Mouse (Mus musculus): ENCODE data around the gene Dpep3. TPM values are rescaled to one million over a fixed set of nuclear protein-coding genes. Genes with fewer than 3 reads are reported as not detected.

Dpep3 gene
- total RNA-seq, 1 experiment from 2014 or later, result 1.7 TPM

DNA sequence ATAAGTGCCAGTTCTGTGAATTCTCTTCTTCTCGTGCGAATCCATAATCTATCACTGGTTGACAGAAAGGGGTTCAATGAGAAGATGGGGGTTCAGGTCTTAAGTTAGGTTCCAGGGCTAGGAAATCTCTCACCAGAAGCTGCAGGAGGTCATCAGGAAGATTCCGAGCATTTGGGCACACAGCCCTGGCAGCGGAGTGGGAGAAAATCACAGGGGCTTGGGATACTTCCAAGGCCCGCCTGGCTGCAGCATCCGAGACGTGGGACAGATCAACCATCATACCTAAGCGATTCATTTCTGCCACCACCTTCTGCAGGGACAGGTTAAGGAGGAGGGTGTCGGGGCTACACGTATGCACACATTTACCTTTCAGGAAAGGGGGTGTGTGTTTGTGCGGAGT is 9.3 kb upstream of the Dpep3 start:
- no peak for ATAC-seq (replicated peaks; ENCODE audit: insufficient number of reproducible peaks, low FRiP score, low TSS enrichment, poor library complexity, severe bottlenecking)

DNA sequence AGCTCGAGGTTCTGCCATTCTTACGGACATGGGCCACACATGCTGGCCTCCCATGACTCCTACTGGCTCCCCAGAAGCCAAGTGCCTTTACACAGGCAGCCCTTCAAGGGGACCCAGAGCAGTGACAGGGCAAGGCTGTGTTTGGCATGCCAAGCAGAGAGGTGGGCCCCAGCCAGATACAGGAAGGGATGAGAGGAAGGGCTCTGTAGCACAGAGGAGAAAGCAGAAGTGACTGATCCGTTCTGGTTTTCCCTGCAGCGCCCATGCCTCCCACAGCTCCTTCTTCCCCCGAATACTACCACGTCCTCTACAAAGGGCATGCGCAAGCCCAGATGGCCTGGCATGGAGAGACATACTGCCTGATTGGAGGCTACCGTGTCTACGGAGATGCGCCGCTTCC is 4.2 kb upstream of the Dpep3 start:
- ATAC-seq (replicated peaks; ENCODE audit: insufficient number of reproducible peaks, low FRiP score, low TSS enrichment, poor library complexity, severe bottlenecking), result peak; percentile 61; the same call in 1 of the 2 replicates

DNA sequence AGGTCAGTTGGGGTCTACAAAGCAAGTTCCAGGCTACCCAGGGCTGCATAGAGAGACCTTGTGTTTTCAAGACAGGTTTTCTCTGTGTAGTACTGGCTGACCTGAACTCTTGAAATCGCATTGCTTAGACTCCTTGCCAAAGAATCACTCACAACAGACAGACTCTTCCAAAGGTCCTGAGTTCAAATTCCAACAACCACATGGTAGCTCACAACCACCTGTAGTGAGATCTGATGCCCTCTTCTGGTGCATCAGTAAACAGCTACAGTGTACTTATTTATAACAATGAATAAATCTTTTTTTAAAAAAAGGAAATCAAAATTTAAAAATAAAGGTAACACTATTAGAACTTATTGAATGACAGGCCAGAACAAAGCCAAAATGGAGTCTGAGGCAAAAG is 1.9 kb upstream of the Dpep3 start:
- no peak for ATAC-seq (replicated peaks; ENCODE audit: insufficient number of reproducible peaks, low FRiP score, low TSS enrichment, poor library complexity, severe bottlenecking)

DNA sequence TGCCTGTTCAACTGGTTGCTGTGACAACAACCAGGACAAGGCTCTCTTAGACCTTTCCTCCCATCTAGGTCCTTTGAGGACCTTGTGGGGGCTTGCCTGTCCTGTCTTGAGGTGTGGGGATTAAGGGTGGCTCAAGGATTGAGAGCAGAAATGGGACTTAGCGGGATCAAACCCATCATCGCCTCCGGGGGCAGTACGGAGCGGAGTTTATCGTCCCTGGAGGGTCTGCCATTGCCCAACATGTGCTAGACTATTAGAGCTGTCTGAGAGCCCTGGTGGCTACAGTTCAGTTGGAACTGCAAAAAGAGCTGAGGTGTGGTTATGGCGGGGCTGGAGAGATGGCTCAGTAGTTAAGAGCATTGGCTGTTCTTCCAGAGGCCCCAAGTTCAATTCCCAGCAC is 3.9 kb downstream of the Dpep3 start:
- ATAC-seq (replicated peaks; ENCODE audit: insufficient number of reproducible peaks, low FRiP score, low TSS enrichment, poor library complexity, severe bottlenecking), result no peak

DNA sequence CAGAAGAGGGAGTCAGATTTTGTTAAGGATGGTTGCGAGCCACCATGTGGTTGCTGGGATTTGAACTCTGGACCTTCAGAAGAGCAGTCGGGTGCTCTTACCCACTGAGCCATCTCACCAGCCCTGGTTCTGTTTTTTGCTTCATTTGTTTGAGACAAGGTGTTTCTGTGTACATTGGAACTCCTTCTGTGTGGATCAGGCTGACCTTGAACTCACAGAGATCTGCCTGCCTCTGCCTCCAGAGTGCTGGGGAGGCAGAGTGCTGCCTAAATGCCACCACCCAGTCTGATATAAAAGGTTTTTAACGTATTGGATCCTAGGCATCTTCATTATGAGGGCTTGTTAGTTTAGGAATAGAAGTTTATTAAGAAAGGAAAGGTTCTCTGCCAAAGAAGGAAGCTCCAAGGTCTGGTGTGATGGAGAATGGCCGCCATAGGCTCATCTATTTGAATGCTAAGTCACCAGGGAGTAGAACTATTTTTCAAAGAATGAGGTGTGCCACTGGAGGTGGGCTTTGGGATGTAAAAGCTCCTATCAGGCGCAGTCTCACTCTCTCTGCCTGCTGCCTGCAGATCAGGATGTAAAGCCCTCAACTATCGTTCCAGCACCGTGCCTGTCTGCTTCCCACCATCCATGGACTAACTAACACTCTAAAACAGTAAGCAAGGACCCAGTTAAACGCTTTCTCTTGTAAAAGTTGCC is 8.1 kb downstream of the Dpep3 start:
- no peak for ATAC-seq (replicated peaks; ENCODE audit: insufficient number of reproducible peaks, low FRiP score, low TSS enrichment, poor library complexity, severe bottlenecking)

DNA sequence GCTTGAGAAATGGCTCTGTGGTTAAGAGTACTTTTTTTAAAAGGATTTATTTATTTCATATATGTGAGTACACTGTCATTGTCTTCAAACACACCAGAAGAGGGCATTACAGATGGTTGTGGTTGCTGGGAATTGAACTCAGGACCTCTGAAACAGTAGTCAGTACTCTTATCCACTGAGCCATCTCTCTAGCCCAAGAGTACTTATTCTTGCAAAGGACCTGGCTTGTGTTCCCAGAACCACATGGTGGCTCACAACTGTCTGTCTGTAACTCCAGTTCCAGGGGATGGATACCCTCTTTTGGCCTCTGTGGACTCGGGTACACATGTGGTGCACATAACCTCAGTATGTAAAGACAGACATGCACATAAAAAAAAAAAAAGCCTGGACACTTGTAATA is 9.9 kb downstream of the Dpep3 start:
- no peak for ATAC-seq (replicated peaks; ENCODE audit: insufficient number of reproducible peaks, low FRiP score, low TSS enrichment, poor library complexity, severe bottlenecking)

DNA sequence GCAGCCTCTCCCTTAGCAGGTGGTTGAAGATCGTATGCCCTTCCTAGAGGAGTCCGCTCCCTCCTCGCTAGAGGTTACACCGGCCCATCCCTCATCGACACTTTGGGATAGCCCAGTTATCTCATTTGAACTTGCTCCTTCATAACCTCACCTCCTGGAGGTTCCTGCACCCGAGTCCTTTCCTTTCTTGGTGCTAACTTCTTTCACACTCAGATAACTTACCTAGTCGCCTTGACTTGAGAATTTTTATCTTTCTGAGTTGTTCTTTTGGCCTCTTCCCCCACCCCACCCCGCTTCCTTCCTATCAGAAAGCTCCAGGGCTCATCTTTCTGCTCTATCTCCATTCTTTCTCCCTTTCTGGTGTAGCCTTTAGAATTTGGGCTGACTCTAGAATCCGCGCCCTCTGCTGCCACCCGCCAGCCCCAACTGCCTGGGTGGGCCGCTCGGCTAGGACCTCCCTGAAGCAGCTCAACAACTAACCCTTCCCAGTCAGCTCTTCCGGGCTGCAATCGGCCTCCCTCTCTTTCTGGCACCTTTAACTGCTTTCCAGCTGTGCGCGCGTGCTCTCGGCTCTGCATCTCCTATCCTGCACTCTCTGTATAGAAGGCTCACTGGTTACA is 12.4 kb downstream of the Dpep3 start:
- ATAC-seq (replicated peaks; ENCODE audit: insufficient number of reproducible peaks, low FRiP score, low TSS enrichment, poor library complexity, severe bottlenecking), result no peak

DNA sequence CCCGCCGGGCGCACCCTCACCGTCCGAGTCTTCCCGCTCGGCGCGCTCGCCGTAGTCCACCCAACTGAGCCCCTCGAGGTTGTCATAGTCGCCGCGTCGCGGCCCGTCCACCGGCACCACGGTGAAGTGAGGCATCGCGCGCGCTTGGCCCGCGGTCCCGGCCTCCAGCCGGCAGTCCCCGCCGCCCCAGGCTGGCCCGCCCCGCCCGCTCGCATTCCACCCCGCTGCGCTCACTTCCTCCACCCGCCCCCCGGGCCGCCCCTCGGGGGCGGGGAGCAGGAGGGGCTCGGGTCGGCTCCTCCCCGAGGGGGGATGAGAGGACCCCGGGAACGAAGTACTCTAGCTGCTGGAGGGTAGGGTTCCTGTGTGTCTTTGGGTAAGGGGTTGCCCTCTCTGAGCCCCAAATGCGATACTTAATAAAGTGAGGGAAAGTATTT is 13.3 kb downstream of the Dpep3 start, which contains the start of gene Slc12a4:
Gene Slc12a4 (minus strand): TSS at position 193 of the 437 bp plus-strand sequence.
- ATAC-seq (replicated peaks; ENCODE audit: insufficient number of reproducible peaks, low FRiP score, low TSS enrichment, poor library complexity, severe bottlenecking), result 0 out of 2 replicates have a peak, but pooled peaks have one; percentile 14

DNA sequence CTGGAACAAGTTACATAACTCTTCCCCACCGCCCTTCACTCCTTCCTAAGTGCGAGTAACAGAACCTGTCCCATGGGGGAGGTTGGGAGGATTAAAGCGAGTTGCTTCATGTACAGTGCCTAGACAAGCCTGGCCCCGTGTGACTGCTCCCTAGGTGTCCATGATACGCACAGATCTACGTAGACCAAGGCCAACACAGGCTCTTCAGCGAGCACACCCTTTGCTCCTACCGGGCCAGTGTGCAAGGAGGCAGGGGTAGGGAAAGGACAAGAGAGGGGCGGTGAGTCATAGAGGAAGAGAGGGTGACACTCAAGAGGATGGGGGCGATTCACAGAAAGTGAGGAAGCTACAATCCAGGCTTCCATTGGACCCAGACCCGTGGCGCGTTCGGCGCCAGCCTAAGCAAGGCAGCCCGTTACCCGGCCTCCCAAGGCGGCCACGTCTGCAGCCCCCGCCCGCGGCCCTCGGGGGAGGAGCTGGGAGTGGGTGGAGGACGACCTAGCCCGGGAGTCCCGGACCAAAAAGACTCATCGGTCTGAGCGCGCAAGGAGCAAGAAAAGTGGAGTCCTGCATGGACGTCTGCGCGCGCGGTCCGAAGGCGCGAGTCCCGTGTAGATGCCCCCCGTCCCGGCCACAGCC is 13.8 kb downstream of the Dpep3 start:
- peak; percentile 28 for ATAC-seq (replicated peaks; ENCODE audit: insufficient number of reproducible peaks, low FRiP score, low TSS enrichment, poor library complexity, severe bottlenecking)

DNA sequence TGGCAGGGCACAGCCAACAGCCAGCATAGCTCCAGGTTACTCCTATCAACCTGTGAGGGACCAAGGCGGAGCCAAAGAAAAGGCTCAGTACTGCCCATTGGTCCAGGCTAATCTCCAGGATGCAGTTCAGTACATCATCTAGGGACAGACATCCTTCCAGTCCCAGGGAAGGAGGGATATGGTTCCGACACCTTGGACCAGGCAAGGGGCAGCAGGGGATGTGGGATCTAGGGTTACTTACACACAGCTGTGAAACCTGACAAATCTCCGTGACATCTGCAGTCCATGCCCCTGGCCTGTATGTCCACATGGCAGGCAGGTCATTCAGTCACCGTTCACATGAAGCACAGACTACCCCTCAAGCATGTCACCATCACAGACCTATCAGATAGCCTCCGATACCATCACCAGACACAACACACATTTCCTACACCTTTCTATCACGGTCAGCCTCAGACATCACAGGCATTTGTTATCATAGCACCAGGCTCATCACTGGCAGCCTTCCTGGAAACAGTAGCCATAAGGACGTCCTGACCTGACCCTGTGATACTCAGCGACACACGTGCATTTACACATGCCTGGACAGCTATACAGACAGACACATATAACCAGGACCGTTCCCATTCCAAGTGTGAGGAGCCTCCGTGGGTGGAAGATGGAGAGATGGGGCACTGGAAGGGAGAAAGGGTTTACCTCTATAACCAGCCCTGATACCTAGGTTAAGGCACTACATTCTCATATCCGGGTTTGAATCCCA is 14.5 kb downstream of the Dpep3 start:
- ATAC-seq (replicated peaks; ENCODE audit: insufficient number of reproducible peaks, low FRiP score, low TSS enrichment, poor library complexity, severe bottlenecking), result no peak

DNA sequence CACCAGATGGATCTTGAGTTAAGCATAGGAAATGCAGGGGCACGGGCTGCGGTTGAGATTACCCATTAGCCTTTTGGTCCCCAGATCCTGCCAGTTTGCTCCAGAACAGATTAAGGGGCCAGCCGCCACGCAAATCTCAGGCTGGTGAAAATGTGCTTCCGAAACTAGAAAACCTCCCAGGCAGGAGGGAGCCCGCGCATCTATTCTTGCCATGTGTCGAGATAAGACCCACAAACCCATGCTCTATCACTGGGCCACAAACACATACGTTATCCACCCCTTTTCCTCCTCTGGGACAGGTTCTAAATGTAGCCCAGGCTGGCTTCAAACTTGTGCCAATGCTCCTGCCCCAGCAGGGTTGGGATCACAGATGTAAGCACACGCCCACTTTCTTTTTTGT is 17.7 kb downstream of the Dpep3 start:
- ATAC-seq (replicated peaks; ENCODE audit: insufficient number of reproducible peaks, low FRiP score, low TSS enrichment, poor library complexity, severe bottlenecking), result no peak

DNA sequence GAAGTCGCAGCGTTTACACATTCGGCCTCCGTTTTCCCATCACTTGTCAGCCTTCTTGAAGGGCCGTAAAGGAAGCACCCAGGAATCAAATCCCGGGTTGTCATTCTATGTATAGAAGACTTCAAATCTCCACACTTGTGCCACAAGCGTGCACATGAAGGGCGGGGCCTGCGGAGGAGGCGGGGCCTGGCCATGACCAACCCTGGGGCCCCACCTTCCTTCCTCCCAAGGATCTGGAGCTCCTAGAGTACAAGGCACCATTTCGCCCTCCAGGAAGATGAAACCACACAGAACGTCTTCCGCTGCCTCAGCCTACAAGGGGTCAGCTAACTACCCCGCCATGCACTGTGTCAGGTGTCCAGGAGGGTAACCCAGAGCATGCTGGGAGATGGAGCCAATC is 18.1 kb downstream of the Dpep3 start:
- ATAC-seq (replicated peaks; ENCODE audit: insufficient number of reproducible peaks, low FRiP score, low TSS enrichment, poor library complexity, severe bottlenecking), result no peak

DNA sequence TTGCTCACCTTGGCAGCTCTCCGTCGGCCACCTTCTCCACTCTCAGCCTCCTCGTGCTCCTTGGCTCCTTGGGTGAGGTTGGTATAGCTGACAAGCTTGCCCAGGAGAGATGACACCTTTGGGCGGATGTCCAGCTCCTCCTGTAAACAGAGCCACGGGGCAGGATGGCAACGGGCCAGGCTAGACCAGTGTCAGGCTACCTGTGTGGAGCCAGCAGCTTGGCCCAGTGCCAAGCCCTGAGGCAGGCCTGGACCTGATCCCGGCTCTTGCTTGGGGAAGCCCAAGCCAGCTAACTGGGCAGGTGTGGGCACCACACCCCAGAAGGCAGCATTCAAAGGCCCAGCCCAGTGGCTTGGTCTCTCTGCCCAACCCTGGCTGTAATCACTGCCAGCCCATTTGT is 19.9 kb downstream of the Dpep3 start:
- ATAC-seq (replicated peaks; ENCODE audit: insufficient number of reproducible peaks, low FRiP score, low TSS enrichment, poor library complexity, severe bottlenecking), result no peak

DNA sequence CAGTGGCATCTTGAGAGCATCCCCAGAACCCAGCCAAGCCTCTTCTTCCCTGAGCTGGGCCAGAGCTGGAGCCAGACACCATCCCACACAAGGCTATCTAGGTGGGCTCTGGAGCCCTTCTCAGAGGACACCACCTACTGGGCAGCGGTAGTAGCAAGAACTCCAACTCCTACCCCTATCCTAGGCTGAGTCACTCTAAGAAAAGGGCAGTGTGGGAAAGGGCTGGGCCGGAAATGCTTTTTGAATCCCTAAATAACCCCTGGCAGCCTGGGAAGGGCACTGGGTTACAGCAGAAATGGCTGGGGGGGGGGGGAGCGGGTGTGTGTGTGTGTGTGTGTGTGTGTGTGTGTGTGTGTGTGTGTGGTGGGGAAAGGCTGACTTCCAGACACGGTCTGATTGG is 21.4 kb downstream of the Dpep3 start:
- ATAC-seq (replicated peaks; ENCODE audit: insufficient number of reproducible peaks, low FRiP score, low TSS enrichment, poor library complexity, severe bottlenecking), result no peak

DNA sequence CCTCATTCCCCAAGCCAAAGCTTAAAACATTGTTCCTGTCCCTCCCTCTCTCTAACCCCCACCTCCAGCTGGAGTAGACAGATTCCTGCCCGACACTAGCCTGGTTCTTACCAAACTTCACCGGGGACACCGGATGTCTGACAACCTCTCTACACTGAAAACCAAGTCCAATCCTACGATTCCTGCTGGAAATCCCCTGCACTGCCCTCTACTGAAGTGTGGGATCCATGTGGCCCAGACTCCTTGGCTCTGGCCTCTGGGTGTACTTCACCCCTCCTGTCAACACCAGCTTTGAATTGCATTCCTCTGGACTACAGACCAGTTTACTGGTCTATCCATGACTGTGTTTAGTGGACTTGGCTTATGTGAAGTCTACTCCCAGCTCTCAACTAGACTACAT is 22.7 kb downstream of the Dpep3 start:
- no peak for ATAC-seq (replicated peaks; ENCODE audit: insufficient number of reproducible peaks, low FRiP score, low TSS enrichment, poor library complexity, severe bottlenecking)

DNA sequence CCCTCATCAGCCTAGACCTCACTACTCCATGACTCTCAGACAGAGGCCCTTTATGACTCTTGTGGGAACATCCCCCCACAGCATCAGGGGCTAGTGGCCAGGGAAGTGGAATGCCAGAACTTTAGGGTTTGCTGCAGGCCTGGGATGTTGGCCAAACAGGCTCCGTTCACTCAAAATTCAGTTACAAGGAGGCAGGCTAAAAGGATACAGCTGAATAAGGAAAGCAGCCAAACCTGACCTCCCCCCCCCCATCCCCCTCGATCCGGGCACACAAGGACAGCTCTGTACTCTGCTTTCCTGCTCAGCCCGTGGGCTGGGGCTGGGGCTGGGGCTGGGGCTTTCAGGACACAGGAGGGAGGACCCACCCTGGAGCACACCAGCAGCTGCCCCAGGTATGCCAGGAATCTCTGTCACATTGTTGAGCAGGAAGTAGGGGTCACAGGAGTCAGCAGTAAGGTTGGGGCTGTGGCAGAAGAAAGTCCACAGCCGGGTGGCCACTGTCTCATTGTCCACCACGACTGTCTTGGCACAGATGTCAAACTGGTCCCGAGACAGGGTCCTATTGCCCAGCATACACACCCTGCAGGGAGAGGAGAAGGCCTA is 28.1 kb downstream of the Dpep3 start:
- no peak for ATAC-seq (replicated peaks; ENCODE audit: insufficient number of reproducible peaks, low FRiP score, low TSS enrichment, poor library complexity, severe bottlenecking)

DNA sequence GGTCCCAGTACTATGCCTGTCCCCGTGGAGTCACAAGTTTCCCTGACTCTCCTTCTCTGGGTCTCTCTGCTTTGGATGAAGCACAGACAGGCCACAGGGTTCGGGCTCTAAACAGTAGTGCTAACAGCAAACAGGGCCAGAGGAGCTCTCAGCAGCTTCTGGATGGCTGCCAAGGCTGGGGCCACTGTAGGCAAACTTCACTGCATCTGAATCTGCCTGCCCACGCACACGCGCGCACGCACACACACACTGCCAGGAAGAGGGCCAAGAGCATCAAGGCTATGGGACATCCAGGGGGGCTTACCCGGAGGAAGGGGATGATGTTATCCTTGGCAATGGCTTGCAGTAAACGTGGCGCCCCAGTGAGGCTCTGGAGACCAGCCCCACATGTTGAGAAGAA is 29.9 kb downstream of the Dpep3 start:
- ATAC-seq (replicated peaks; ENCODE audit: insufficient number of reproducible peaks, low FRiP score, low TSS enrichment, poor library complexity, severe bottlenecking), result no peak

DNA sequence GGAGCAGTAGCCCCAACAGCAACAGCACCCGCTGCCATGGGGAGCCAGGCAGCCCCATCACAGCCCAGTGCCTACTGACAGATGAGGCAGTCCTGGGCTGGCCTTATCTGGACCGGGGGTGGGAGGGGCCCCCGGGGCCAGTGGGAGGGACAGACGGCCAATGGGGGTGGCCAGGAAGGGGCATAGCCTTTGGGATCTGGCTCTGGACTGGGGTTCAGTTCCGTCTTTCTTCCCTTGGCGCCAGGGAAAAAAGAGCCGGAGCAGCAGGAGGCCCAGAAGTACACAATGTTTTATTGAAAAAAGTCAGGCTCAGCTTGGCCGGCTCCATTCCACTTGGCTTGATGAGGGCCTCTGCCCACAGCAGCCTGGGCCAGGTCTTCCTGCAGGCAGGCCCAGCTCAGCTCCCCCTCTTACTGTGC is 35.9 kb downstream of the Dpep3 start, which contains the start of gene Lcat:
Gene Lcat (minus strand): TSS at position 62 of the 419 bp plus-strand sequence.
- no peak for ATAC-seq (replicated peaks; ENCODE audit: insufficient number of reproducible peaks, low FRiP score, low TSS enrichment, poor library complexity, severe bottlenecking)

DNA sequence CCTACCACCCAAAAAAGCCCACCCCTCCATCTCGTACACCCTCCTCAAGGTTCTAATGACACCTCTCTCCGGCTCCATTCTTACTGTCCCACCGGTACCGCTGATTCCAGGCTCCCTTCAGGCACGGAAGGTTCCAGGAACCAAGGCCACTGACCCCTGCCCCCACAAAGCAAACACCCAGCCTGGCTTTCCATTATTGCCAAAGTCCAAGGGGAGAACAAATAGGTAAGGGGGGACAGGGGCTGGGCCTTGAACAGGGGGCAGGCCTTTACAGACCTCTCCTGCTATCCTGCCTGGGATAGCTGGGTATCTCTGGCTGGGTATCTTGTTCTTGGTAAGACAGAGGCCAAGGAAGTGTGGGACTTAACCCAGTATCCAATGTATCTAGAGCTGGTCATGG is 36.7 kb downstream of the Dpep3 start:
- ATAC-seq (replicated peaks; ENCODE audit: insufficient number of reproducible peaks, low FRiP score, low TSS enrichment, poor library complexity, severe bottlenecking), result no peak

Measured in monocyte, adult 5-6 weeks (primary cell).